Comparison of ENCODE assay signal across 11 mouse cellular contexts in genomic region chrX:103937333-103937732, GRCm38 (mm10). TPM values are rescaled to one million over a fixed set of nuclear protein-coding genes. Genes with fewer than 3 reads are reported as not detected.
DNase-seq lines count a peak whose midpoint lies in the region; ATAC-seq and TF ChIP-seq lines count a peak whose summit lies in the region.
"Had no signal": no experiment of that assay in that cellular context is flagged by ENCODE, and none has a peak within 500 bp of the region (broad histone marks: within the 10 kb centered on the region; RNA-seq: fewer than 3 reads in every experiment).

No protein-coding gene starts in this region.

- TF ChIP-seq POLR2A in limb, embryonic 14.5 days (IDR thresholded peaks at IDR 0.05; ENCODE audit: borderline replicate concordance, extremely low read depth, insufficient read depth, insufficient read length), result no peak

- ATAC-seq in embryonic facial prominence, embryonic 11.5 days (replicated peaks; ENCODE audit: insufficient number of reproducible peaks, low FRiP score, low TSS enrichment, low read depth), result no peak
- no peak for ATAC-seq in limb, embryonic 14.5 days (ENCODE audit: low FRiP score, low read depth)

- H3K4me2 ChIP-seq in embryonic facial prominence, embryonic 11.5 days (ENCODE audit: low read depth, low read length), result no peak overlapping the region
- no peak overlapping the region for H3K4me2 ChIP-seq in limb, embryonic 14.5 days (replicated peaks; ENCODE audit: low read depth, low read length, severe bottlenecking)
- H3K4me2 ChIP-seq: embryonic facial prominence, embryonic 15.5 days; hindbrain, embryonic 12.5 days had no signal

- DNase-seq in embryonic facial prominence, embryonic 11.5 days (ENCODE audit: low spot score), result peak; percentile 21
- DNase-seq in embryonic facial prominence, embryonic 10.5 days (ENCODE audit: low spot score), result no peak
- peak; percentile 25 for DNase-seq in limb, embryonic 14.5 days (ENCODE audit: low spot score)
- DNase-seq in limb, embryonic 10.5 days (ENCODE audit: low spot score), result no peak
- peak; percentile 3 for DNase-seq in ES-CJ7 (ENCODE audit: low read depth, low spot score)
- peak; percentile 10 for DNase-seq in layer of hippocampus, adult 9-10 months (ENCODE audit: low spot score)
- DNase-seq in spleen, adult 18-20 months, result no peak
- no peak for DNase-seq in spleen, postnatal 36 days (ENCODE audit: low spot score in 2 of 2)

- H3K27me3 ChIP-seq in embryonic facial prominence, embryonic 11.5 days (ENCODE audit: control insufficient read depth, insufficient read depth, low read length), result peaks cover 2% of the 10 kb centered on the region; the same call in 1 of the 2 replicates
- peaks cover 80% of the 10 kb centered on the region for H3K27me3 ChIP-seq in embryonic facial prominence, embryonic 10.5 days (replicated peaks; ENCODE audit: low read depth, poor library complexity, severe bottlenecking)
- peaks cover 5% of the 10 kb centered on the region for H3K27me3 ChIP-seq in limb, embryonic 14.5 days (ENCODE audit: control insufficient read depth, insufficient read depth, low read length)
- peaks cover 95% of the 10 kb centered on the region for H3K27me3 ChIP-seq in limb, embryonic 10.5 days (ENCODE audit: low read depth, poor library complexity, severe bottlenecking)

- WGBS in embryonic facial prominence, embryonic 11.5 days, result 28% methylated on average over 3 of the region's 3 CpGs
- 36% methylated on average over 3 of the region's 3 CpGs for WGBS in embryonic facial prominence, embryonic 10.5 days
- WGBS in limb, embryonic 14.5 days, result 33% methylated on average over 3 of the region's 3 CpGs
- WGBS in limb, embryonic 10.5 days, result 22% methylated on average over 3 of the region's 3 CpGs

- no peak overlapping the region for H3K9ac ChIP-seq in embryonic facial prominence, embryonic 11.5 days (replicated peaks; ENCODE audit: low read length)
- H3K9ac ChIP-seq in limb, embryonic 14.5 days (ENCODE audit: low read depth, low read length, severe bottlenecking), result no peak overlapping the region
- H3K9ac ChIP-seq: embryonic facial prominence, embryonic 15.5 days; hindbrain, embryonic 12.5 days had no signal

- H3K4me3 ChIP-seq in embryonic facial prominence, embryonic 11.5 days (ENCODE audit: low read depth, low read length), result no peak overlapping the region
- H3K4me3 ChIP-seq in embryonic facial prominence, embryonic 10.5 days, result no peak overlapping the region
- H3K4me3 ChIP-seq in limb, embryonic 14.5 days (replicated peaks; ENCODE audit: low read length), result no peak overlapping the region
- no peak overlapping the region for H3K4me3 ChIP-seq in limb, embryonic 10.5 days
- H3K4me3 ChIP-seq: embryonic facial prominence, embryonic 15.5 days; hindbrain, embryonic 12.5 days; megakaryocyte, embryonic 14.5 days had no signal

- H3K36me3 ChIP-seq in embryonic facial prominence, embryonic 11.5 days (replicated peaks; ENCODE audit: control insufficient read depth, insufficient read depth, low read depth, low read length), result no peaks in the 10 kb centered on the region
- no peaks in the 10 kb centered on the region for H3K36me3 ChIP-seq in embryonic facial prominence, embryonic 10.5 days (replicated peaks)
- no peaks in the 10 kb centered on the region for H3K36me3 ChIP-seq in limb, embryonic 14.5 days (ENCODE audit: control insufficient read depth, insufficient read depth, low read length)
- H3K36me3 ChIP-seq in limb, embryonic 10.5 days, result no peaks in the 10 kb centered on the region
- H3K36me3 ChIP-seq: embryonic facial prominence, embryonic 15.5 days; hindbrain, embryonic 12.5 days had no signal

- H3K9me3 ChIP-seq in embryonic facial prominence, embryonic 11.5 days (replicated peaks; ENCODE audit: control insufficient read depth, low read length), result no peaks in the 10 kb centered on the region
- H3K9me3 ChIP-seq in embryonic facial prominence, embryonic 10.5 days, result no peaks in the 10 kb centered on the region
- H3K9me3 ChIP-seq in limb, embryonic 14.5 days (ENCODE audit: control insufficient read depth, low read length), result no peaks in the 10 kb centered on the region
- H3K9me3 ChIP-seq in limb, embryonic 10.5 days (replicated peaks), result no peaks in the 10 kb centered on the region
- H3K9me3 ChIP-seq: embryonic facial prominence, embryonic 15.5 days; hindbrain, embryonic 12.5 days; megakaryocyte, embryonic 14.5 days had no signal

- H3K4me1 ChIP-seq in embryonic facial prominence, embryonic 11.5 days (ENCODE audit: control insufficient read depth, insufficient read depth, low read length), result no peaks in the 10 kb centered on the region
- no peaks in the 10 kb centered on the region for H3K4me1 ChIP-seq in embryonic facial prominence, embryonic 10.5 days
- no peaks in the 10 kb centered on the region for H3K4me1 ChIP-seq in limb, embryonic 14.5 days (ENCODE audit: control insufficient read depth, insufficient read depth, low read length)
- no peaks in the 10 kb centered on the region for H3K4me1 ChIP-seq in limb, embryonic 10.5 days
- H3K4me1 ChIP-seq: embryonic facial prominence, embryonic 15.5 days; hindbrain, embryonic 12.5 days had no signal

- H3K27ac ChIP-seq in embryonic facial prominence, embryonic 11.5 days (replicated peaks; ENCODE audit: low read depth, low read length), result no peak overlapping the region
- H3K27ac ChIP-seq in embryonic facial prominence, embryonic 10.5 days (replicated peaks), result no peak overlapping the region
- no peak overlapping the region for H3K27ac ChIP-seq in limb, embryonic 14.5 days (replicated peaks; ENCODE audit: low read depth, low read length)
- H3K27ac ChIP-seq in limb, embryonic 10.5 days, result no peak overlapping the region
- H3K27ac ChIP-seq: embryonic facial prominence, embryonic 15.5 days; hindbrain, embryonic 12.5 days had no signal

RNA-seq across cellular contexts. Expression of gene Rlim, which starts 43.8 kb away (rescaled TPM):
- 40.1 and 43.1 TPM in 2 replicates for polyA plus RNA-seq in embryonic facial prominence, embryonic 11.5 days (2014; fragmentation: Nextera tagmentation; extraction: Ambion mirVana)
- 43.0 and 43.4 TPM in 2 replicates for polyA plus RNA-seq in embryonic facial prominence, embryonic 10.5 days (2016; fragmentation: Nextera tagmentation; extraction: Ambion mirVana)
- 19.3 and 21.5 TPM in 2 replicates for polyA plus RNA-seq in limb, embryonic 14.5 days (2012; rRNA removed)
- polyA plus RNA-seq in limb, embryonic 14.5 days (2014; fragmentation: Nextera tagmentation; extraction: Ambion mirVana), result 32.6 and 34.7 TPM in 2 replicates
- 38.3 and 43.3 TPM in 2 replicates for polyA plus RNA-seq in limb, embryonic 10.5 days (2016; fragmentation: Nextera tagmentation; extraction: Ambion mirVana)

Comparison
In these comparisons a context has a peak if more than half of its experiments do, and no peak if none do; other contexts are left out.
1. DNase-seq: peak in embryonic facial prominence, embryonic 11.5 days (single experiment), limb, embryonic 14.5 days (single experiment), ES-CJ7 (single experiment) and layer of hippocampus, adult 9-10 months (single experiment); none in embryonic facial prominence, embryonic 10.5 days (single experiment), limb, embryonic 10.5 days (single experiment), spleen, adult 18-20 months (0 of 2) and spleen, postnatal 36 days (0 of 2).